Mouse (Mus musculus) embryo, embryonic 10.5 days (tissue): ENCODE results near the gene Ace.

Experiments used
- DNase-seq: peaks from one replicate; pipeline ENCODE4 v3.0.0-alpha.2; 2015; ENCODE audit warnings: low spot score

Gene Ace

GRCm38 (mm10) chr11:105967741-105968574 is at the start of gene Ace:
Ace (plus strand) TSS chr11:105967945.
- DNase-seq = peak; percentile 39

GRCm38 (mm10) chr11:105920098-105920785 is 47.5 kb upstream of the Ace start:
- no peak for DNase-seq

GRCm38 (mm10) chr11:105920836-105921235 is 46.9 kb upstream of the Ace start:
- no peak for DNase-seq

GRCm38 (mm10) chr11:105921275-105921674 is 46.5 kb upstream of the Ace start:
- no peak for DNase-seq

- DNase-seq = no peak
Observed at GRCm38 (mm10) chr11:105922769-105923663, 44.7 kb upstream of the Ace start.

GRCm38 (mm10) chr11:105927065-105928030 is 40.4 kb upstream of the Ace start:
- peak; percentile 89 for DNase-seq

- DNase-seq = no peak
Observed at GRCm38 (mm10) chr11:105928171-105928570, 39.6 kb upstream of the Ace start.

- no peak for DNase-seq
Observed at GRCm38 (mm10) chr11:105931380-105931779, 36.4 kb upstream of the Ace start.

GRCm38 (mm10) chr11:105933746-105934145 is 34.0 kb upstream of the Ace start:
- no peak for DNase-seq

GRCm38 (mm10) chr11:105934303-105934711 is 33.4 kb upstream of the Ace start:
- DNase-seq = no peak

- peak; percentile 47 for DNase-seq
Observed at GRCm38 (mm10) chr11:105934816-105935215, 32.9 kb upstream of the Ace start.

- DNase-seq = no peak
Observed at GRCm38 (mm10) chr11:105935496-105935895, 32.2 kb upstream of the Ace start.

- DNase-seq = no peak
Observed at GRCm38 (mm10) chr11:105936200-105936599, 31.5 kb upstream of the Ace start.

- no peak for DNase-seq
Observed at GRCm38 (mm10) chr11:105936974-105937373, 30.8 kb upstream of the Ace start.

GRCm38 (mm10) chr11:105938771-105939170 is 29.0 kb upstream of the Ace start:
- no peak for DNase-seq

GRCm38 (mm10) chr11:105941973-105942372 is 25.8 kb upstream of the Ace start:
- no peak for DNase-seq

GRCm38 (mm10) chr11:105943133-105944102 is 24.3 kb upstream of the Ace start:
- peak; percentile 39 for DNase-seq

GRCm38 (mm10) chr11:105944126-105944621 is 23.6 kb upstream of the Ace start:
- peak; percentile 80 for DNase-seq
